Comparison of ENCODE assay signal across 19 mouse cellular contexts in the genomic region with DNA sequence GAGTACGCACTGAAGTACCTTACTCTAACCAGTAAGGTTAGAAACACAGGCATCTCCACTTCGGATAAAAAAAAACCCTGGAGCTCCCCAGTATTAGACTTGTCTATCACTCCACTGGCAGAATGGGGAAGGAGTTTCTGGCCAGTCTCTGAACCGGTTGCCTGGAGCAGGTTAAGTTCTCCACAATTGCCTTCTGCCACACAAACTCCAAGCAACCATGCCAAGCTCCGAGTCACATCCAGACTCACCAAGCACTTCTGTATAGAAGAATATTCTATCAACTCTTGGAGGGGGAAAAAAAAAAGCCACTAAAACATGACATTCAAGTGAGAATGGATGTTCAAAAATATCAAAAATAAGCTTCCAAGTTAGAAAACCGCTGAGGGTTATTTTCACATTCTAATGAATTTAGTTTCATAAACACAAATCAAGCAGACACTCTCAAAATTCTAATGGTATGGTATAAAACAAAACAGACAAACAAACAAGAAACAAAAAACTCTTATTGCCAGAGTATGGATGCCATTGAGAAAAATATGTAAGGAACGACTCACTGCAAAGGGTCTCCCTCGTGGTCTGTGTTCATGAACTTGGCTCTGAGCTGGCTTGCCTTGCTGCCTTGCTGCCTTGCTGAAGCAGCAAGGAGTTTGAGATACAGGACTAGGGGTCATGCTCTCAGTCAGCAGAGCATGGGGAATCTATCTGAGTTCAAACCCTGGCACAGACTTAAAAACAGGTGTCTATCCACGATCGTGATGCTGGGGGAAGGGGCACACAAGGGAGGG.
"Had no signal": no experiment of that assay in that cellular context is flagged by ENCODE, and none has a peak within 500 bp of the region (broad histone marks: within the 10 kb centered on the region; RNA-seq: fewer than 3 reads in every experiment).

No protein-coding gene starts in this region.

- H3K4me2 ChIP-seq: liver, embryonic 13.5 days; midbrain, embryonic 11.5 days; midbrain, embryonic 15.5 days; neural tube, embryonic 12.5 days; neural tube, embryonic 15.5 days had no signal

- H3K27me3 ChIP-seq: liver, embryonic 13.5 days; midbrain, embryonic 15.5 days; neural tube, embryonic 12.5 days; neural tube, embryonic 15.5 days had no signal

- H3K9ac ChIP-seq: liver, embryonic 13.5 days; midbrain, embryonic 15.5 days; neural tube, embryonic 12.5 days; neural tube, embryonic 15.5 days had no signal

- DNase-seq: kidney, postnatal 25 days; layer of hippocampus, postnatal 36 days; left cerebral cortex, postnatal 4 days; liver, embryonic 13.5 days; lung, adult 2 months; lung, postnatal 14 days; lung, postnatal 4 days; right cerebral cortex, adult 18-20 months; right cerebral cortex, postnatal 14 days; right cerebral cortex, postnatal 4 days; thymus, postnatal 36 days had no signal

- H3K4me3 ChIP-seq: layer of hippocampus, adult 2 months; left cerebral cortex, adult 2 months; liver, embryonic 13.5 days; midbrain, embryonic 15.5 days; neural tube, embryonic 12.5 days; neural tube, embryonic 15.5 days had no signal

- H3K9me3 ChIP-seq: liver, embryonic 13.5 days; midbrain, embryonic 15.5 days; neural tube, embryonic 12.5 days; neural tube, embryonic 15.5 days had no signal

- ATAC-seq: midbrain, embryonic 15.5 days had no signal

- H3K27ac ChIP-seq: kidney, postnatal 0 days; layer of hippocampus, adult 2 months; left cerebral cortex, adult 2 months; liver, embryonic 13.5 days; midbrain, embryonic 15.5 days; neural tube, embryonic 12.5 days; neural tube, embryonic 15.5 days; stomach, postnatal 0 days had no signal

- H3K36me3 ChIP-seq: midbrain, embryonic 15.5 days; neural tube, embryonic 15.5 days had no signal
